Comparison of ENCODE assay signal across 17 mouse cellular contexts in the genomic region with DNA sequence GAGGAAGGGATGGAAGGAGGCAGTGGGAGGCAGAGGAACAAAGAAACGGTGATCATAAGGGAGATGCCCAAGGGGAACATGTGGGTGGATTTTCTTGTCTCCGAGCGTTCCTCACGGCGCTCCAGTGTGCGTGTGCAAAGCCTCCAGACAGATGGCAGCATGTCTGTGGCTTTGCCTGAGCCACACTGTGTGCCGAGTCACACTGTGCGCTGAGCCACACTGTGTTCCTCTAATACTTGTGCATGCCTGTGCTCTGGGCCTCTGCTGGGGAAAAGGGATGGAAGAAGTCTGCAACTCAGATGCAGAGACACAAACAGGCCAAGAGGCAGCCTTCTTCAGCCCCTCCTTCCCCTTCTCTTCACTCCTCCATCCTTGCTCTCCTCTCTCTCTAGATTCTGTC. TPM values are rescaled to one million over a fixed set of nuclear protein-coding genes. Genes with fewer than 3 reads are reported as not detected.
DNase-seq lines count a peak whose midpoint lies in the region; ATAC-seq and TF ChIP-seq lines count a peak whose summit lies in the region.
"Had no signal": no experiment of that assay in that cellular context is flagged by ENCODE, and none has a peak within 500 bp of the region (broad histone marks: within the 10 kb centered on the region; RNA-seq: fewer than 3 reads in every experiment).

No protein-coding gene starts in this region.

- in situ Hi-C loops in CH12.LX (cut with MboI; ENCODE audit: low pct_ligation_motif_present, low pct_unique_long_range_greater_than_20kb, low sequenced_read_pairs), result no loop called here

- no peak for TF ChIP-seq EP300 in CH12.LX (IDR thresholded peaks at IDR 0.05; ENCODE audit: low read length)

- 68% methylated on average over 8 of the region's 8 CpGs for WGBS in liver, embryonic 12.5 days (ENCODE audit: insufficient replicate concordance)
- 71% methylated on average over 8 of the region's 8 CpGs for WGBS in embryonic facial prominence, embryonic 10.5 days
- 82% methylated on average over 8 of the region's 8 CpGs for WGBS in limb, embryonic 12.5 days
- 80% methylated on average over 8 of the region's 8 CpGs for WGBS in midbrain, embryonic 10.5 days
- WGBS in neural tube, embryonic 15.5 days, result 68% methylated on average over 8 of the region's 8 CpGs

- no peak for TF ChIP-seq CTCF in CH12.LX (conservative IDR thresholded peaks at IDR 0.05 in 1 of 2, IDR thresholded peaks at IDR 0.05 in 1 of 2; ENCODE audit: low read depth in 2 of 2, low read length in 2 of 2)

- peaks cover 77% of the 10 kb centered on the region for H3K4me1 ChIP-seq in liver, embryonic 12.5 days
- H3K4me1 ChIP-seq in CH12.LX (ENCODE audit: control insufficient read depth in 1 of 2, insufficient read depth in 2 of 2), result peaks cover 29 to 75% of the 10 kb centered on the region in 2 experiments
- H3K4me1 ChIP-seq in embryonic facial prominence, embryonic 10.5 days, result peaks cover 38% of the 10 kb centered on the region
- H3K4me1 ChIP-seq in limb, embryonic 12.5 days (replicated peaks), result peaks cover 27% of the 10 kb centered on the region
- H3K4me1 ChIP-seq in midbrain, embryonic 10.5 days, result peaks cover 19% of the 10 kb centered on the region
- peaks cover 3% of the 10 kb centered on the region for H3K4me1 ChIP-seq in neural tube, embryonic 15.5 days

- dilution Hi-C loops in CH12.LX (cut with MboI; ENCODE audit: extremely low pct_ligation_motif_present, extremely low pct_unique_long_range_greater_than_20kb, low sequenced_read_pairs), result no loop called here

- no peak overlapping the region for H3K4me2 ChIP-seq in liver, embryonic 12.5 days
- no peak overlapping the region for H3K4me2 ChIP-seq in CH12.LX (ENCODE audit: insufficient read depth, low read depth, poor library complexity, severe bottlenecking)
- H3K4me2 ChIP-seq in limb, embryonic 12.5 days, result no peak overlapping the region
- H3K4me2 ChIP-seq in neural tube, embryonic 15.5 days, result no peak overlapping the region
- H3K4me2 ChIP-seq: forebrain, embryonic 13.5 days; heart, embryonic 15.5 days; stomach, embryonic 15.5 days had no signal

- no peaks in the 10 kb centered on the region for H3K9me3 ChIP-seq in liver, embryonic 12.5 days (replicated peaks)
- no peaks in the 10 kb centered on the region for H3K9me3 ChIP-seq in CH12.LX (replicated peaks; ENCODE audit: low read length)
- no peaks in the 10 kb centered on the region for H3K9me3 ChIP-seq in embryonic facial prominence, embryonic 10.5 days
- no peaks in the 10 kb centered on the region for H3K9me3 ChIP-seq in limb, embryonic 12.5 days
- H3K9me3 ChIP-seq in midbrain, embryonic 10.5 days (replicated peaks), result no peaks in the 10 kb centered on the region
- no peaks in the 10 kb centered on the region for H3K9me3 ChIP-seq in neural tube, embryonic 15.5 days (replicated peaks)
- H3K9me3 ChIP-seq: forebrain, embryonic 13.5 days; heart, embryonic 15.5 days; stomach, embryonic 15.5 days had no signal

- TF ChIP-seq RAD21 in CH12.LX (IDR thresholded peaks at IDR 0.05; ENCODE audit: low read depth, low read length), result no peak

- no peak for TF ChIP-seq POLR2A in CH12.LX (IDR thresholded peaks at IDR 0.05; ENCODE audit: low read depth, low read length)

- ATAC-seq in liver, embryonic 12.5 days, result no peak
- ATAC-seq in limb, embryonic 12.5 days (ENCODE audit: insufficient number of reproducible peaks, insufficient read depth, low FRiP score, low TSS enrichment, low read depth), result no peak
- no peak for ATAC-seq in neural tube, embryonic 15.5 days (ENCODE audit: low FRiP score)
- ATAC-seq: forebrain, embryonic 13.5 days had no signal

- H3K27ac ChIP-seq in liver, embryonic 12.5 days, result peak overlapping the region; percentile 50; the same call in 1 of the 2 replicates
- H3K27ac ChIP-seq in CH12.LX (ENCODE audit: insufficient read depth, low read depth), result no peak overlapping the region
- peak overlapping the region; percentile 41; the same call in 1 of the 2 replicates for H3K27ac ChIP-seq in embryonic facial prominence, embryonic 10.5 days (replicated peaks)
- H3K27ac ChIP-seq in limb, embryonic 12.5 days, result peak overlapping the region; percentile 35; the same call in 1 of the 2 replicates
- no peak overlapping the region for H3K27ac ChIP-seq in midbrain, embryonic 10.5 days (replicated peaks)
- H3K27ac ChIP-seq in neural tube, embryonic 15.5 days (replicated peaks), result no peak overlapping the region
- H3K27ac ChIP-seq: forebrain, embryonic 13.5 days; heart, adult 2 months; heart, embryonic 15.5 days; hindbrain, postnatal 0 days; stomach, embryonic 15.5 days had no signal

- DNase-seq in liver, result no peak
- no peak for DNase-seq in CH12.LX (ENCODE audit: extremely low read depth)
- no peak for DNase-seq in embryonic facial prominence, embryonic 10.5 days (ENCODE audit: low spot score)
- no peak for DNase-seq in midbrain, embryonic 10.5 days (ENCODE audit: low spot score)
- DNase-seq in thymus, postnatal 14 days, result no peak
- DNase-seq: cerebellum, adult 8-10 months; heart, adult 2 months; kidney, adult 11 months; layer of hippocampus, postnatal 36 days had no signal

- H3K9ac ChIP-seq in liver, embryonic 12.5 days, result peak overlapping the region; percentile 12; the same call in 1 of the 2 replicates
- H3K9ac ChIP-seq in CH12.LX (ENCODE audit: insufficient read depth, low read depth), result no peak overlapping the region
- H3K9ac ChIP-seq in limb, embryonic 12.5 days (replicated peaks), result no peak overlapping the region
- H3K9ac ChIP-seq in neural tube, embryonic 15.5 days (replicated peaks), result no peak overlapping the region
- H3K9ac ChIP-seq: forebrain, embryonic 13.5 days; heart, embryonic 15.5 days; lung, embryonic 14.5 days; stomach, embryonic 15.5 days had no signal

- peaks cover 1% of the 10 kb centered on the region for H3K79me2 ChIP-seq in CH12.LX (replicated peaks; ENCODE audit: control insufficient read depth, extremely low read depth, insufficient read depth, poor library complexity, severe bottlenecking)

- H3K36me3 ChIP-seq in liver, embryonic 12.5 days, result peaks cover 28% of the 10 kb centered on the region
- H3K36me3 ChIP-seq in CH12.LX (replicated peaks in 1 of 2; ENCODE audit: control insufficient read depth in 1 of 2, insufficient read depth in 1 of 2, low read length in 1 of 2), result peaks cover 13 to 35% of the 10 kb centered on the region in 2 experiments
- peaks cover 10% of the 10 kb centered on the region; the same call in 1 of the 2 replicates for H3K36me3 ChIP-seq in embryonic facial prominence, embryonic 10.5 days (replicated peaks)
- peaks cover 8% of the 10 kb centered on the region; the same call in 1 of the 2 replicates for H3K36me3 ChIP-seq in limb, embryonic 12.5 days
- 0 out of 2 replicates have a peak, but pooled peaks cover 5% of the 10 kb centered on the region for H3K36me3 ChIP-seq in midbrain, embryonic 10.5 days
- H3K36me3 ChIP-seq in neural tube, embryonic 15.5 days, result no peaks in the 10 kb centered on the region
- H3K36me3 ChIP-seq: heart, embryonic 15.5 days; stomach, embryonic 15.5 days had no signal

- H3K4me3 ChIP-seq in liver, embryonic 12.5 days, result no peak overlapping the region
- H3K4me3 ChIP-seq in CH12.LX (replicated peaks in 1 of 3; ENCODE audit: low read depth in 2 of 3, low read length in 2 of 3, poor library complexity in 1 of 3), result no peak overlapping the region
- no peak overlapping the region for H3K4me3 ChIP-seq in embryonic facial prominence, embryonic 10.5 days
- H3K4me3 ChIP-seq in limb, embryonic 12.5 days (replicated peaks), result no peak overlapping the region
- H3K4me3 ChIP-seq in midbrain, embryonic 10.5 days, result no peak overlapping the region
- no peak overlapping the region for H3K4me3 ChIP-seq in neural tube, embryonic 15.5 days (replicated peaks)
- H3K4me3 ChIP-seq: forebrain, embryonic 13.5 days; heart, adult 2 months; heart, embryonic 15.5 days; stomach, embryonic 15.5 days had no signal

- peaks cover 19% of the 10 kb centered on the region; the same call in 1 of the 2 replicates for H3K27me3 ChIP-seq in liver, embryonic 12.5 days (replicated peaks)
- no peaks in the 10 kb centered on the region for H3K27me3 ChIP-seq in CH12.LX (replicated peaks)
- H3K27me3 ChIP-seq in embryonic facial prominence, embryonic 10.5 days (replicated peaks; ENCODE audit: low read depth, poor library complexity, severe bottlenecking), result peaks cover 61% of the 10 kb centered on the region
- H3K27me3 ChIP-seq in limb, embryonic 12.5 days, result peaks cover 40% of the 10 kb centered on the region
- H3K27me3 ChIP-seq in midbrain, embryonic 10.5 days (ENCODE audit: low read depth, poor library complexity, severe bottlenecking), result peaks cover 53% of the 10 kb centered on the region
- peaks cover 24% of the 10 kb centered on the region for H3K27me3 ChIP-seq in neural tube, embryonic 15.5 days (replicated peaks)

RNA-seq across cellular contexts. Expression of gene Dok1, which starts 6.0 kb away (rescaled TPM):
- polyA plus RNA-seq in liver, embryonic 12.5 days (2016; fragmentation: Nextera tagmentation; extraction: Ambion mirVana), result 22.2 and 22.6 TPM in 2 replicates
- total RNA-seq in CH12.LX (2012; rRNA removed) (33.2 and 34.7 TPM in 2 replicates), CH12.LX (2014; rRNA removed) (21.3 and 21.4 TPM in 2 replicates)
- polyA plus RNA-seq in CH12.LX (2012; ENCODE audit: insufficient read length, low read depth), result 23.8 and 24.6 TPM in 2 replicates
- polyA plus RNA-seq in embryonic facial prominence, embryonic 10.5 days (2016; fragmentation: Nextera tagmentation; extraction: Ambion mirVana), result 11.1 and 12.2 TPM in 2 replicates
- polyA plus RNA-seq in limb, embryonic 12.5 days (2016; fragmentation: Nextera tagmentation; extraction: Ambion mirVana), result 9.9 and 10.0 TPM in 2 replicates
- polyA plus RNA-seq in midbrain, embryonic 10.5 days (2016; fragmentation: Nextera tagmentation; extraction: Ambion mirVana), result 8.8 and 9.9 TPM in 2 replicates
- polyA plus RNA-seq in neural tube, embryonic 15.5 days (2015; fragmentation: Nextera tagmentation; extraction: Ambion mirVana), result 2.4 and 6.8 TPM in 2 replicates

RNA-seq across cellular contexts. Expression of gene Loxl3, which starts 6.7 kb away (rescaled TPM):
- polyA plus RNA-seq in liver, embryonic 12.5 days (2016; fragmentation: Nextera tagmentation; extraction: Ambion mirVana), result 3.1 and 3.2 TPM in 2 replicates
- total RNA-seq in CH12.LX (2012; rRNA removed) (0.93 and 1.0 TPM in 2 replicates), CH12.LX (2014; rRNA removed) (0.05 TPM in 1 of 2 replicates, not detected in the other)
- 0.74 and 1.0 TPM in 2 replicates for polyA plus RNA-seq in CH12.LX (2012; ENCODE audit: insufficient read length, low read depth)
- 11.4 and 11.6 TPM in 2 replicates for polyA plus RNA-seq in embryonic facial prominence, embryonic 10.5 days (2016; fragmentation: Nextera tagmentation; extraction: Ambion mirVana)
- 15.7 and 19.4 TPM in 2 replicates for polyA plus RNA-seq in limb, embryonic 12.5 days (2016; fragmentation: Nextera tagmentation; extraction: Ambion mirVana)
- polyA plus RNA-seq in midbrain, embryonic 10.5 days (2016; fragmentation: Nextera tagmentation; extraction: Ambion mirVana), result 7.9 and 9.3 TPM in 2 replicates
- 7.6 and 8.6 TPM in 2 replicates for polyA plus RNA-seq in neural tube, embryonic 15.5 days (2015; fragmentation: Nextera tagmentation; extraction: Ambion mirVana)

RNA-seq across cellular contexts. Expression of gene Aup1, which starts 27.0 kb away (rescaled TPM):
- 215 and 233 TPM in 2 replicates for polyA plus RNA-seq in liver, embryonic 12.5 days (2016; fragmentation: Nextera tagmentation; extraction: Ambion mirVana)
- total RNA-seq in CH12.LX (2012; rRNA removed) (235 and 240 TPM in 2 replicates), CH12.LX (2014; rRNA removed) (108 and 119 TPM in 2 replicates)
- 284 and 324 TPM in 2 replicates for polyA plus RNA-seq in CH12.LX (2012; ENCODE audit: insufficient read length, low read depth)
- polyA plus RNA-seq in embryonic facial prominence, embryonic 10.5 days (2016; fragmentation: Nextera tagmentation; extraction: Ambion mirVana), result 148 and 172 TPM in 2 replicates
- polyA plus RNA-seq in limb, embryonic 12.5 days (2016; fragmentation: Nextera tagmentation; extraction: Ambion mirVana), result 158 and 159 TPM in 2 replicates
- 162 and 175 TPM in 2 replicates for polyA plus RNA-seq in midbrain, embryonic 10.5 days (2016; fragmentation: Nextera tagmentation; extraction: Ambion mirVana)
- polyA plus RNA-seq in neural tube, embryonic 15.5 days (2015; fragmentation: Nextera tagmentation; extraction: Ambion mirVana), result 182 and 185 TPM in 2 replicates

RNA-seq across cellular contexts. Expression of gene Htra2, which starts 27.8 kb away (rescaled TPM):
- polyA plus RNA-seq in liver, embryonic 12.5 days (2016; fragmentation: Nextera tagmentation; extraction: Ambion mirVana), result 147 and 154 TPM in 2 replicates
- total RNA-seq in CH12.LX (2012; rRNA removed) (113 and 128 TPM in 2 replicates), CH12.LX (2014; rRNA removed) (131 and 137 TPM in 2 replicates)
- 154 and 185 TPM in 2 replicates for polyA plus RNA-seq in CH12.LX (2012; ENCODE audit: insufficient read length, low read depth)
- polyA plus RNA-seq in embryonic facial prominence, embryonic 10.5 days (2016; fragmentation: Nextera tagmentation; extraction: Ambion mirVana), result 83.5 and 90.0 TPM in 2 replicates
- 68.7 and 75.5 TPM in 2 replicates for polyA plus RNA-seq in limb, embryonic 12.5 days (2016; fragmentation: Nextera tagmentation; extraction: Ambion mirVana)
- 79.7 and 82.7 TPM in 2 replicates for polyA plus RNA-seq in midbrain, embryonic 10.5 days (2016; fragmentation: Nextera tagmentation; extraction: Ambion mirVana)
- polyA plus RNA-seq in neural tube, embryonic 15.5 days (2015; fragmentation: Nextera tagmentation; extraction: Ambion mirVana), result 80.8 and 83.1 TPM in 2 replicates

RNA-seq across cellular contexts. Expression of gene Dqx1, which starts 30.4 kb away (rescaled TPM):
- 5.0 and 5.4 TPM in 2 replicates for polyA plus RNA-seq in liver, embryonic 12.5 days (2016; fragmentation: Nextera tagmentation; extraction: Ambion mirVana)
- total RNA-seq in CH12.LX (2012; rRNA removed) (2.2 and 2.7 TPM in 2 replicates), CH12.LX (2014; rRNA removed) (0.99 and 1.3 TPM in 2 replicates)
- polyA plus RNA-seq in CH12.LX (2012; ENCODE audit: insufficient read length, low read depth), result 2.9 and 3.5 TPM in 2 replicates
- 1.8 and 2.8 TPM in 2 replicates for polyA plus RNA-seq in embryonic facial prominence, embryonic 10.5 days (2016; fragmentation: Nextera tagmentation; extraction: Ambion mirVana)
- polyA plus RNA-seq in limb, embryonic 12.5 days (2016; fragmentation: Nextera tagmentation; extraction: Ambion mirVana), result 0.68 and 1.1 TPM in 2 replicates
- polyA plus RNA-seq in midbrain, embryonic 10.5 days (2016; fragmentation: Nextera tagmentation; extraction: Ambion mirVana), result 1.8 and 2.0 TPM in 2 replicates
- polyA plus RNA-seq in neural tube, embryonic 15.5 days (2015; fragmentation: Nextera tagmentation; extraction: Ambion mirVana), result 0.45 and 1.7 TPM in 2 replicates
- total RNA-seq: hindbrain, postnatal 0 days had no signal

Comparison
In these comparisons a context has a peak if more than half of its experiments do, and no peak if none do; other contexts are left out.
1. H3K27ac ChIP-seq: peak in liver, embryonic 12.5 days (single experiment), embryonic facial prominence, embryonic 10.5 days (single experiment) and limb, embryonic 12.5 days (single experiment); none in CH12.LX (single experiment), midbrain, embryonic 10.5 days (single experiment) and neural tube, embryonic 15.5 days (single experiment).